Mouse (Mus musculus) CD4-positive helper T cell, adult 2 months (primary cell): ENCODE data around the gene Syt1.

ENCODE experiments used
- DNase-seq: peaks from one replicate; pipeline ENCODE4 v3.0.0-alpha.2; 2012; ENCODE audit warnings: low read depth, missing footprints, low spot score

Syt1 gene

GRCm38 (mm10) chr10:108580786-108581420 lies 429.9 kb downstream of the Syt1 start:
- DNase-seq, result no peak

- no peak for DNase-seq
Observed at GRCm38 (mm10) chr10:108579396-108579795, 431.4 kb downstream of the Syt1 start.

- no peak for DNase-seq
Observed at GRCm38 (mm10) chr10:108577611-108578010, 433.2 kb downstream of the Syt1 start.

GRCm38 (mm10) chr10:108572764-108573163 lies 438.0 kb downstream of the Syt1 start:
- DNase-seq, result no peak

- no peak for DNase-seq
Observed at GRCm38 (mm10) chr10:108571104-108571503, 439.7 kb downstream of the Syt1 start.

- DNase-seq, result no peak
Observed at GRCm38 (mm10) chr10:108569568-108570139, 441.1 kb downstream of the Syt1 start.

- DNase-seq, result no peak
Observed at GRCm38 (mm10) chr10:108568925-108569324, 441.9 kb downstream of the Syt1 start.

- no peak for DNase-seq
Observed at GRCm38 (mm10) chr10:108568136-108568535, 442.6 kb downstream of the Syt1 start.

- no peak for DNase-seq
Observed at GRCm38 (mm10) chr10:108567456-108567855, 443.3 kb downstream of the Syt1 start.

- DNase-seq, result no peak
Observed at GRCm38 (mm10) chr10:108559607-108559908, 451.2 kb downstream of the Syt1 start.

GRCm38 (mm10) chr10:108558812-108559606 lies 451.8 kb downstream of the Syt1 start:
- no peak for DNase-seq

GRCm38 (mm10) chr10:108552544-108552943 lies 458.2 kb downstream of the Syt1 start:
- no peak for DNase-seq

GRCm38 (mm10) chr10:108545715-108546114 lies 465.1 kb downstream of the Syt1 start:
- no peak for DNase-seq

- DNase-seq, result no peak
Observed at GRCm38 (mm10) chr10:108541555-108541954, 469.2 kb downstream of the Syt1 start.

- DNase-seq, result no peak
Observed at GRCm38 (mm10) chr10:108538546-108538945, 472.2 kb downstream of the Syt1 start.

GRCm38 (mm10) chr10:108537641-108538040 lies 473.1 kb downstream of the Syt1 start:
- no peak for DNase-seq

- no peak for DNase-seq
Observed at GRCm38 (mm10) chr10:108535922-108536321, 474.9 kb downstream of the Syt1 start.

- no peak for DNase-seq
Observed at GRCm38 (mm10) chr10:108534112-108534511, 476.7 kb downstream of the Syt1 start.

GRCm38 (mm10) chr10:108532916-108533315 lies 477.9 kb downstream of the Syt1 start:
- no peak for DNase-seq

GRCm38 (mm10) chr10:108532283-108532682 lies 478.5 kb downstream of the Syt1 start:
- DNase-seq, result no peak

- no peak for DNase-seq
Observed at GRCm38 (mm10) chr10:108531641-108532040, 479.1 kb downstream of the Syt1 start.

- DNase-seq, result no peak
Observed at GRCm38 (mm10) chr10:108531111-108531510, 479.7 kb downstream of the Syt1 start.

- no peak for DNase-seq
Observed at GRCm38 (mm10) chr10:108528338-108528737, 482.4 kb downstream of the Syt1 start.
